Mouse (Mus musculus): Measurements from ENCODE around the gene Gm11733. TPM values are rescaled to one million over a fixed set of nuclear protein-coding genes. Genes with fewer than 3 reads are reported as not detected.

Gm11733 gene
- total and polyA plus RNA-seq, 3 experiments, result not detected

- DNase-seq, result no peak
Observed at GRCm38 (mm10) chr11:117478271-117479006, 5.7 kb upstream of the Gm11733 start.

- no peak for DNase-seq
Observed at GRCm38 (mm10) chr11:117479007-117479719, 5.0 kb upstream of the Gm11733 start.

DNA sequence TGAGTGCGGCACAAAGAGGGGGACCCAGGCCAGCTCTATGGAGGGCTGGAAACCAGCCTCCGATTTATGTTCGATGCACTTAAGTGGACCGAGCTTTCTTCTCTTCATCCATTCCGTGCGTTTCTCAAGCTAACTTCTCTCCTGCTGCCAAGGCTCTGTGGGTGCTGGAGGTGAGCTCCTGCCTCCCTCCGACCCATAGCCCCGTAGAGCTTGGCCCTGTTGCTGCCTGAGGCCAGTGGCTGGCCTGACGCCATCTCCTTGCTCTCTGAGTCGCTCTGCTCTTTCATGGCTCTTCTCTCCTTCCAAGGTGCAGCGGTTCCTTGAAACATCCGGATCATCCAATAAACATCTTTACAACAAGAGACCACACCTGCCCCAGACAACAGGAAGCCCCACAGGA lies 4.4 kb upstream of the Gm11733 start:
- DNase-seq, result no peak

DNA sequence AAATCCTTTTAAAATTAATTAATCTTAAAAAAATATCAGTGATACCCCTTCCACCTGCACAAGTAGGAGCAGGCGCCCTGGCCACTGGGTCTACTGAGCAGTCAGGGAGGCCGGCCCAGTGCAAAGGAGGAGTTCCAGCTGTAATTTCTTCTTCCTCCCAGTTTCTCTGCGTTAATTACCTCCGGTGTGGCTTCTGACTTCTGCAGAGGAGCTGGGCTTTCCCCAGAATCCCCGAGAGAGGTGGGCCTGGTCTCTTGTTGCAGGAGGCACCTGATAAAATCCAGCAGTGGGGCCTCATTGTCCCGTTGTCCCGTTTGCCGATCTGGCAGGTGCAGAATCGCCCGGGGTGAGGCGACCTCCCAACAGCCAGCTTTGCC lies 1.9 kb upstream of the Gm11733 start:
- DNase-seq, result no peak

- peak; percentile 86 for DNase-seq
Observed at GRCm38 (mm10) chr11:117482677-117483511, 1.3 kb upstream of the Gm11733 start.

DNA sequence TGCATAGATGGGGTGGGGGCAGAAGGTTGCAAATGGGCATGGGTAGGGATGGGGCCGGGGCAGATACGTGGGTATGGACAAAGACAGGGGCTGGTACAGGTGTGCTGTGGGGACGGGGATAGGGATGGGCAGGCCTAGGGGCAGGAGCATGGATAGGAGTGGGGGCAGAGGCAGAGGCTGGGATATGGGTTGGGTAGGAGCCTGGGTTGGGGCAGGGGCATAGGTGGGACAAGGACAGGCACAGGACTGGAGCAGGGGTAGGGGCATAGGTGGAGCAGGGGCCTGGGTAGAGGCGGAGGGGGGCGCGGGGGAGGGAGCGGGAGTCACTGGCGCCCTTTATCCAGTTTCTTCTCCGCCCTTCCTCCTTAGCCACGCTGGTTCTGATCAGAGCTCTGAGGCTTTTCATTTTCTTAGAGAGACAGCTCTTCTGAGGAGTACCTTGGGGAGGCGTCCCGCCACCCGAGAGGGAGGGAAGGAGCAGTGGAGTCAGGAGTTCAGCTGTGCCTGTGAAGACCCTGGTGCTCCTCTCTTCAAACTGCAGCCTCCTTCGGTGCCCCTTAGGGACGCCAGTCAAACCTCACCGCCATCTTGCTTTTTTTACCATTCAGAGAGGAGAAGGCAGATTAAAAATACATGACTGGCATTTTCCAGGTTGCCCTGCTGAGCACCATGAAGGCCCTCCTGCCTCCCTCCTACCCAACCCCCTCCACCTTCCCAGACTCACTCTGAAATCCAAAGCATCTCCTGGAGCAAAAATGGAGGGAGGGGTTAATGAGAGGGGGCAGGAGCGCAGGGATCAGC lies 7.4 kb downstream of the Gm11733 start:
- no peak for DNase-seq

DNA sequence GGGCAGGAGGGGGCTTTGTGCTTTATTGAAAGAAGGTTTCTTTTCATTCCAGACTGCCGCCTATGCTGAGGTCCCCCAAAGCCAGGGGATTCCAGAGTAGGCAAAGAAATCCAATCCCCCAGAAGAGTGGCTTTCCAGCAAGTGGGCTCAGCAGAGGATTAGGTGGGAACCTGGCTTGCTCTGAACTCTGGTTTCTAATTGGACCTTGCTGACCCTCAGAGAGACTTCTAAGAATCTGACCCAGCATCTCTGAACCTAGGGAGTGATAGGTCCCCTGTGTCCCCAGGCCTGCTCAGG lies 8.0 kb downstream of the Gm11733 start:
- no peak for DNase-seq

GRCm38 (mm10) chr11:117496812-117497211 lies 12.6 kb downstream of the Gm11733 start:
- DNase-seq, result no peak

GRCm38 (mm10) chr11:117497256-117498136 lies 13.3 kb downstream of the Gm11733 start:
- no peak for DNase-seq

DNA sequence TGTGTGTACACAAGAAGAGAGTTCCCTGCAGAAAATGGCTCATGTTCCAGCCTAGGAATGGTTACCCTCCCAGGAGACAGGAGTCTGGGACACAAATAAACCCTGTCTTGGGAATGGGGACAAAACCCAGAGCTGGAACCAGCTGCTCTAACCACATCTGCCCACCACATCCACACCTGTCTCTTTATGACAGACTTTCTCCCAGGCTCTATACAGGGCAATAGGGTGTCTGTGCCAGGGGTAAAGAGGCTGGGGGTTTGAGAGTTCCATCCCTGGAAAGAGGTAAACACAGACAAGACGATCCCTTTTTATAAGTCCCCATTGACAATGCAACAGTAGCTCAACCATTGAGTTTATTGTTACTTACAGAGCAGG lies 14.0 kb downstream of the Gm11733 start:
- DNase-seq, result no peak

- DNase-seq, result no peak
Observed at GRCm38 (mm10) chr11:117508972-117509371, 24.8 kb downstream of the Gm11733 start.

- DNase-seq, result no peak
Observed at GRCm38 (mm10) chr11:117515718-117516421, 31.7 kb downstream of the Gm11733 start.

DNA sequence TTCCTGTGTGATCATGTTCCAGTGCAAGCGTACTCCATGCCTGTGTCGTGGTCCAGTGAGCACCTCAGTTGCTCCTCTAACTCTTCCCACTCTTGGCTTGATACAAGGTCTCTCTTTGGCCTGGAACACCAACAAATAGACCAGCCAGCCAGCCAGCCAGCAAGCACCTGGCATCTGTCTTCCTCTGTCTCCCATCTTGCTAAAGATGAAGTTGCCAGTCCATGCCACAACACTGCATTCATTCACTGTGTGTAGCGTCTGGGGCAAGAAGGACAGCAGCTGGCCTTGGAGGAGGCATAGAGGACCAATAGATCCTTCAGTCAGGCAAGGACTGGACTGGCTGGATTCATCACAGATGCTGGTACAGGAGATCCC lies 32.2 kb downstream of the Gm11733 start:
- DNase-seq, result no peak

- no peak for DNase-seq
Observed at GRCm38 (mm10) chr11:117521906-117522780, 38.0 kb downstream of the Gm11733 start.

GRCm38 (mm10) chr11:117522879-117523519 lies 38.8 kb downstream of the Gm11733 start:
- DNase-seq, result peak; percentile 74

GRCm38 (mm10) chr11:117525606-117526349 lies 41.6 kb downstream of the Gm11733 start:
- DNase-seq, result no peak

- DNase-seq, result no peak
Observed at GRCm38 (mm10) chr11:117532374-117532773, 48.2 kb downstream of the Gm11733 start.

DNA sequence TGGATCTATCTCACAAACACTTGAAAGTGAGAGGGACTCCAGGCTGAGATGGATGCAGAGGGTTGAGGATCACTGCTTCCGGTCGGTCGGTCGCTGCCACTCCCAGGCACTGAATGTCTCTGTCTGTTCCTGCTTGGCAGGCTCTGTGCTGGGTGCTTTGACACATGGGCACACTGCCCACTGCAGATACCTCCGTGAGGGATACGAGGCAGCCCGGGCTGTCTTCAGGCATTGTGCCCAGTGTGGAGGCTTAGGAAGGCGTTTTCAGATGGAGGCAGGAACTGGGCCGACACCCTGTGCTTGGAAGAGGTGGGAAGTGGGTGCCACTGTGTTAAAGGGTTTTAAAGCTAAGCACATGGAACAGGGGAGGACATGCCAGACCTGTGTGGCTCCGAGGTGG lies 50.7 kb downstream of the Gm11733 start:
- DNase-seq, result peak; percentile 65

All from adrenal gland, adult 2 months (tissue).